Comparison of ENCODE assay signal across 9 mouse cellular contexts in the genomic region with DNA sequence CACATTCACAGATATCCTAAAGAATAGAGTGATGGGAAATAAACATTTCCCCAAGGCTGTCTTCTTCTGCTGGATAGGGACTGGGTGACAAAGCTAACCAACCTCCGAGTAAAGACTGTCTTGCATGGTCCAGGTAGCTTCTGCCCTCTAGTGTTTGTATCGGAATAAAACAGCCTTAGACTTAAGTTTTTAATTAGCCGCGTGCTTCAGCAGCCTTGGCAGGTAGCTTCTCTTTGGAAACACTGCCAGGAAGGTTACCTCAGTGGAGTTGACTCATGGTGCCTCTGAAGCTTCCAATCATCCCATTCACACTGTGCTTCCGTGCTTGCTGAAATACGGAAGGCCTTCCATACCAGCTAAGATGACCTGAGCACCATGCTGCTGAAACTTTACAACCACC.
DNase-seq lines count a peak whose midpoint lies in the region; ATAC-seq and TF ChIP-seq lines count a peak whose summit lies in the region.
"Had no signal": no experiment of that assay in that cellular context is flagged by ENCODE, and none has a peak within 500 bp of the region (broad histone marks: within the 10 kb centered on the region; RNA-seq: fewer than 3 reads in every experiment).

No protein-coding gene starts in this region.

- no peak overlapping the region for H3K9ac ChIP-seq in liver, embryonic 14.5 days (replicated peaks)
- H3K9ac ChIP-seq in liver, embryonic 11.5 days (ENCODE audit: low read depth, low read length), result no peak overlapping the region
- H3K9ac ChIP-seq in forebrain, embryonic 16.5 days (replicated peaks; ENCODE audit: low read depth, low read length), result no peak overlapping the region
- H3K9ac ChIP-seq: heart, embryonic 13.5 days had no signal

- no peaks in the 10 kb centered on the region for H3K36me3 ChIP-seq in liver, embryonic 14.5 days (replicated peaks; ENCODE audit: control insufficient read depth, insufficient read depth, low read depth)
- H3K36me3 ChIP-seq in liver, embryonic 11.5 days (ENCODE audit: control insufficient read depth, insufficient read depth, low read length), result no peaks in the 10 kb centered on the region
- no peaks in the 10 kb centered on the region for H3K36me3 ChIP-seq in forebrain, embryonic 16.5 days (ENCODE audit: control insufficient read depth, insufficient read depth)
- H3K36me3 ChIP-seq: heart, embryonic 13.5 days had no signal

- WGBS in liver, embryonic 14.5 days (ENCODE audit: insufficient replicate concordance), result 10% methylated on average over 6 of the region's 6 CpGs
- WGBS in liver, embryonic 11.5 days, result 11% methylated on average over 6 of the region's 6 CpGs
- whole genome bisulfite sequencing in forebrain, embryonic 16.5 days, result 4% methylated on average over 6 of the region's 6 CpGs

- H3K27ac ChIP-seq in liver, embryonic 14.5 days, result no peak overlapping the region
- H3K27ac ChIP-seq in liver, embryonic 11.5 days (ENCODE audit: low read depth, low read length), result no peak overlapping the region
- no peak overlapping the region for H3K27ac ChIP-seq in forebrain, embryonic 16.5 days (ENCODE audit: low read length)
- H3K27ac ChIP-seq in left cerebral cortex, adult 2 months, result no peak overlapping the region
- H3K27ac ChIP-seq: heart, embryonic 13.5 days had no signal

- DNase-seq in liver, embryonic 14.5 days (ENCODE audit: low read depth in 3 of 3, low spot score in 3 of 3), result peak in 2 of 3 experiments; percentile 2 to 10
- no peak for DNase-seq in liver, embryonic 11.5 days (ENCODE audit: low spot score)
- peak; percentile 78 for DNase-seq in MN1 (ENCODE audit: low spot score)
- peak; percentile 60 for DNase-seq in cerebellum, adult 11 months
- DNase-seq in left cerebral cortex, adult 2 months (ENCODE audit: extremely low spot score in 1 of 2, low spot score in 2 of 2), result peak in 1 of 2 experiments; percentile 35
- DNase-seq in retina, adult 2 months (ENCODE audit: low read depth, low spot score), result peak; percentile 30

- ATAC-seq in liver, embryonic 14.5 days (ENCODE audit: insufficient read depth), result no peak
- ATAC-seq in liver, embryonic 11.5 days (replicated peaks; ENCODE audit: low FRiP score), result no peak
- ATAC-seq in forebrain, embryonic 16.5 days, result peak; percentile 86

- H3K27me3 ChIP-seq in liver, embryonic 14.5 days (ENCODE audit: control insufficient read depth, insufficient read depth, low read length), result no peaks in the 10 kb centered on the region
- no peaks in the 10 kb centered on the region for H3K27me3 ChIP-seq in liver, embryonic 11.5 days (replicated peaks; ENCODE audit: control insufficient read depth, insufficient read depth, low read length)
- H3K27me3 ChIP-seq in forebrain, embryonic 16.5 days (replicated peaks; ENCODE audit: control insufficient read depth, insufficient read depth, low read length), result no peaks in the 10 kb centered on the region

- no peak overlapping the region for H3K4me3 ChIP-seq in liver, embryonic 14.5 days (ENCODE audit: insufficient read depth in 1 of 2, low read depth in 2 of 2, low read length in 2 of 2)
- H3K4me3 ChIP-seq in liver, embryonic 11.5 days (ENCODE audit: low read depth, low read length), result no peak overlapping the region
- H3K4me3 ChIP-seq in forebrain, embryonic 16.5 days (replicated peaks; ENCODE audit: low read length), result no peak overlapping the region
- no peak overlapping the region for H3K4me3 ChIP-seq in left cerebral cortex, adult 2 months
- H3K4me3 ChIP-seq: heart, embryonic 13.5 days; megakaryocyte, embryonic 14.5 days had no signal

- intact Hi-C loops in left cerebral cortex, adult 2 months (cut with DNase I), result loop anchor here (2.0 kb wide), 1 partner anchor 740 kb away; no protein-coding TSS in a partner anchor

- H3K9me3 ChIP-seq in liver, embryonic 14.5 days (ENCODE audit: control insufficient read depth, low read length), result no peaks in the 10 kb centered on the region
- no peaks in the 10 kb centered on the region for H3K9me3 ChIP-seq in liver, embryonic 11.5 days (ENCODE audit: control insufficient read depth, low read length)
- H3K9me3 ChIP-seq in forebrain, embryonic 16.5 days (ENCODE audit: control insufficient read depth, low read length), result no peaks in the 10 kb centered on the region
- H3K9me3 ChIP-seq: heart, embryonic 13.5 days; megakaryocyte, embryonic 14.5 days had no signal

- TF ChIP-seq EP300 in liver, embryonic 14.5 days (IDR thresholded peaks at IDR 0.05; ENCODE audit: low read depth), result no peak

- H3K4me2 ChIP-seq in liver, embryonic 14.5 days (ENCODE audit: low read depth), result no peak overlapping the region
- no peak overlapping the region for H3K4me2 ChIP-seq in liver, embryonic 11.5 days
- H3K4me2 ChIP-seq in forebrain, embryonic 16.5 days (ENCODE audit: low read length), result no peak overlapping the region
- H3K4me2 ChIP-seq: heart, embryonic 13.5 days had no signal

- TF ChIP-seq CTCF in liver, embryonic 14.5 days (IDR thresholded peaks at IDR 0.05; ENCODE audit: low read depth), result peak; percentile 66
- TF ChIP-seq CTCF in left cerebral cortex, adult 2 months (IDR thresholded peaks at IDR 0.05), result peak; percentile 78

- H3K4me1 ChIP-seq in liver, embryonic 14.5 days (replicated peaks; ENCODE audit: control insufficient read depth in 2 of 2, insufficient read depth in 2 of 2, low read length in 1 of 2), result no peaks in the 10 kb centered on the region
- H3K4me1 ChIP-seq in liver, embryonic 11.5 days (replicated peaks; ENCODE audit: control insufficient read depth, insufficient read depth, low read length), result no peaks in the 10 kb centered on the region
- no peaks in the 10 kb centered on the region for H3K4me1 ChIP-seq in forebrain, embryonic 16.5 days (replicated peaks; ENCODE audit: control insufficient read depth, insufficient read depth, low read length)
